Mouse (Mus musculus): ENCODE measurements at regions not wholly inside any gene's neighbourhood (a gene's known extent, or its start where the extent isn't known, plus 50 kb on each side); places are given as distances from the start of the nearest gene placed in this dataset.
"Not testable (repeated sequence)": the region's sequence is repeated elsewhere in the genome, so short reads cannot be mapped to it uniquely, and the experiment has no call there.

DNA sequence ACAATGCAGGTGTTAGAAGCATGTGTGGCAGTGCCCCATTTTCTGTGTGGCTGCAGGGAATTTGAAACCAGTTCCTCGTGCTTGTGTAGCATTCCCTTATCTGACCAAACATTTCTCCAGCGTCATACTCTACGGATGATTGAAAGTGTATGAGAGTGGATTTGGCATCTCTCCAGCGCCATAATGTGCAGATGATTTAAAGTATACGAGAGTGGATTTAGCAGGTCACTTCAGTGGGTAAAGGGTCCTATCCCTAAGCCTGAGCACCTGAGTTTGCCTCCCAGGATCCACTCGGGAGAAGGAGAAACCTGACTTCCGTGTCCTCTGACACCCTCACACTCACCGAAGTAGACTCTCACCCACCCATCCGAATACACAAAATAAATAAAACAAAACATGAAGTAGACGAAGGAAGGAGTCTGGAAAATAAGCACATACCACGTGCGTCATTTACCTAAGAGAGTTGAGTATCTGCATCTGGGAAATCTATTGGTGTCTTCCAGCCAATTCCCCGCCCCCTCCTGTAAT, 54.2 kb upstream of the Atxn1 start:
- H3K36me3 ChIP-seq (ENCODE audit: control insufficient read depth, insufficient read depth, low read length), result no peaks in the 10 kb centered on the region
- DNase-seq (ENCODE audit: low spot score), result no peak
- TF ChIP-seq EP300 (optimal IDR thresholded peaks at IDR 0.05) (no peak), CTCF (IDR thresholded peaks at IDR 0.05; ENCODE audit: low read depth) (no peak)
- no peak overlapping the region for H3K27ac ChIP-seq (replicated peaks)
- no peaks in the 10 kb centered on the region for H3K9me3 ChIP-seq (ENCODE audit: control insufficient read depth, low read length)
- no peak overlapping the region for H3K4me3 ChIP-seq (ENCODE audit: low read depth, low read length)
- no peaks in the 10 kb centered on the region for H3K27me3 ChIP-seq (ENCODE audit: control insufficient read depth, insufficient read depth, low read length)
- ATAC-seq (ENCODE audit: low FRiP score, low TSS enrichment), result peak; percentile 21; the same call in 1 of the 2 replicates
- 0 out of 2 replicates have a peak overlapping the region, but pooled peaks have one; percentile 20 for H3K4me2 ChIP-seq (replicated peaks; ENCODE audit: low read depth)
- H3K9ac ChIP-seq (ENCODE audit: low read length), result no peak overlapping the region
- H3K4me1 ChIP-seq (replicated peaks; ENCODE audit: control insufficient read depth, insufficient read depth), result peaks cover 2% of the 10 kb centered on the region; the same call in 1 of the 2 replicates
- WGBS, result 28% methylated on average over 13 of the region's 13 CpGs

DNA sequence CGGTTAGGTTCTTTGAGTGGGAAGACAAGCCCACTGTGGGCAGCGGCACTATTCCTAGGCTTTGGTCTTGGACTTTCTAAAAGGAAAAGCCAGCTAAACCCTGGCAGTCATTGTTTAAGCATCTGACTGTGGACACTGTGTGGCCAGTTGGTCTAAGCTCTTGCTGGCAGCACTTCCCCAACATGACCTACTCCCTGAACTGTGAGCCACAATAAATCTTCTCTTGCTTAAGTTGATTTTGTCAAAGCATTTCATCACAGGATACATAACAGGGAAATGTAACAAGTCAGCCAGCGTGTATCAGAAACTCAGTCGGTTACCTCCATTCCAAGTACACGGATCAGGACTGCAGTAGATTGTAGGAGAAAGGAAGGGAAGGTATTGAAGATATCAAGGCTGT, 52.9 kb upstream of the Atxn1 start:
- Histone ChIP-seq H3K9me3 (ENCODE audit: control insufficient read depth, low read length) (no peaks in the 10 kb centered on the region), H3K27me3 (ENCODE audit: control insufficient read depth, insufficient read depth, low read length) (no peaks in the 10 kb centered on the region), H3K36me3 (ENCODE audit: control insufficient read depth, insufficient read depth, low read length) (no peaks in the 10 kb centered on the region), H3K4me2 (replicated peaks; ENCODE audit: low read depth) (no peak overlapping the region), H3K9ac (ENCODE audit: low read length) (no peak overlapping the region), H3K4me3 (ENCODE audit: low read depth, low read length) (no peak overlapping the region), H3K4me1 (replicated peaks; ENCODE audit: control insufficient read depth, insufficient read depth) (peaks cover 2% of the 10 kb centered on the region; the same call in 1 of the 2 replicates), H3K27ac (replicated peaks) (no peak overlapping the region)
- 85% methylated on average over 5 of the region's 5 CpGs for WGBS
- DNase-seq (ENCODE audit: low spot score) (no peak), ATAC-seq (ENCODE audit: low FRiP score, low TSS enrichment) (no peak)
- TF ChIP-seq CTCF (IDR thresholded peaks at IDR 0.05; ENCODE audit: low read depth) (no peak), EP300 (optimal IDR thresholded peaks at IDR 0.05) (no peak)

DNA sequence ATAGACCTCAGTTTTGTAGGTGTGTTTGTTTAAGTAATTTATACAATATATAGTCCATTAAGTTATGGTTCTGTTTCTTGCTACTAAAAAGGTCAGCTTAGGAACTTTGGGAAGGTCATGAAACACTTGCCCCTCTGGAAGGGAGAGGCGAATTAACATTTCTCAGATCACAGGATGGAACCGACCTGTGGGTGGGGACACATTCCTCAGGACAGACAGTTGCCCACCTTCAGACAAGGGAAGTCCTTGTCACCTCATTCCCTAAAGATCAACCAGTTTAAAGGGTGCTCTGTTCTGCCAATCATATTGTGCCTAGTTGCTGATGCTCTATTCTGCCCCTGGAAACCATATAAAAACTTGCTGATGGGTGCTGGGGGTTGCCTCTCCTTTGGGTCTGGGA, 52.2 kb upstream of the Atxn1 start:
- ATAC-seq (ENCODE audit: low FRiP score, low TSS enrichment); H3K4me1 ChIP-seq (replicated peaks; ENCODE audit: control insufficient read depth, insufficient read depth); H3K9ac ChIP-seq (ENCODE audit: low read length); H3K4me2 ChIP-seq (replicated peaks; ENCODE audit: low read depth); H3K9me3 ChIP-seq (ENCODE audit: control insufficient read depth, low read length); H3K27me3 ChIP-seq (ENCODE audit: control insufficient read depth, insufficient read depth, low read length); H3K27ac ChIP-seq (replicated peaks); DNase-seq (ENCODE audit: low spot score); H3K4me3 ChIP-seq (ENCODE audit: low read depth, low read length); H3K36me3 ChIP-seq (ENCODE audit: control insufficient read depth, insufficient read depth, low read length): not testable (repeated sequence)
- WGBS, result 70% methylated on average over 2 of the region's 2 CpGs

DNA sequence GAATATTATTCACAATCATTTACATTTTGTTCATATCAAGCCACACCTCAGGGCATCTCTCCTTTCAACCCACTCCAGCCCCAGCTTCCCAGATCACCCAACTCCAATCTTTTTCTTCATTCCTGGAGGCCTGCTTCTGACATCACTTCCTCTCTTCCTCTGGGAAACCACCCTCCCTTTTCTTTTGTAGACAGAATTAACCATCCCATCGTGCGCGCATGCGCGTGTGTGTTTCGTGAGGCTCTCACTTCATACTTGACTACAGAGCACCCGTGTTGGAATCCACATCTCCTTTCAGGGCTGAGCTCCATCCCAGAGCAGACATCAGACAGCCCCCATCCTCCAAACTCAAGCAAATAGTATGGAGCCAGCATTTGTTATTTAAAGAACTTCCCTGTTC, 50.4 kb upstream of the Atxn1 start:
- WGBS, result 85% methylated on average over 7 of the region's 7 CpGs
- peaks cover 2% of the 10 kb centered on the region; the same call in 1 of the 2 replicates for H3K4me1 ChIP-seq (replicated peaks; ENCODE audit: control insufficient read depth, insufficient read depth)
- H3K4me3 ChIP-seq (ENCODE audit: low read depth, low read length), result no peak overlapping the region
- no peaks in the 10 kb centered on the region for H3K36me3 ChIP-seq (ENCODE audit: control insufficient read depth, insufficient read depth, low read length)
- DNase-seq (ENCODE audit: low spot score), result no peak
- no peaks in the 10 kb centered on the region for H3K27me3 ChIP-seq (ENCODE audit: control insufficient read depth, insufficient read depth, low read length)
- no peak overlapping the region for H3K27ac ChIP-seq (replicated peaks)
- H3K9ac ChIP-seq (ENCODE audit: low read length), result no peak overlapping the region
- TF ChIP-seq CTCF (IDR thresholded peaks at IDR 0.05; ENCODE audit: low read depth) (no peak), EP300 (optimal IDR thresholded peaks at IDR 0.05) (no peak)
- no peak for ATAC-seq (ENCODE audit: low FRiP score, low TSS enrichment)
- H3K4me2 ChIP-seq (replicated peaks; ENCODE audit: low read depth), result no peak overlapping the region
- no peaks in the 10 kb centered on the region for H3K9me3 ChIP-seq (ENCODE audit: control insufficient read depth, low read length)

DNA sequence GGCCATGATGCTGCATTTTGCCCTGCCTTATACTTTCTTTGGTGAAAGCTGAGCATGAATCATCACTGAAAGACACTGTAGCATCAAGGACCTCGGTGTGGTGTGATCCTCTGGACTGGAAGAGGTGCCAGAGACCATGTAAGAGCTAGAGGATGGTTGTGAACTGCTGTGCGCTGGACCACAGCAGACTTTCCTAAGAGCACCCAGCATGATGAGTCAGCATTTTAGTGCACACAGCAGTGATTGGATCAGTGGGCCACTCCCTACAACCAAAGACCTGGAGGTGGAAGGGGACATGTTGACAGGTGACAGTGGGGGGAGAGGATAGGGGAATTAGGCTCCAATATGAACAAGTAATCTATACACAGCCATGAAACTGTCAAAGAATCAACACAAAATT, 49.8 kb upstream of the Atxn1 start:
- H3K27me3 ChIP-seq (ENCODE audit: control insufficient read depth, insufficient read depth, low read length), result no peaks in the 10 kb centered on the region
- no peak for ATAC-seq (ENCODE audit: low FRiP score, low TSS enrichment)
- WGBS, result 68% methylated on average over 2 of the region's 2 CpGs
- H3K36me3 ChIP-seq (ENCODE audit: control insufficient read depth, insufficient read depth, low read length), result no peaks in the 10 kb centered on the region
- no peak overlapping the region for H3K27ac ChIP-seq (replicated peaks)
- H3K4me3 ChIP-seq (ENCODE audit: low read depth, low read length), result no peak overlapping the region
- no peaks in the 10 kb centered on the region for H3K9me3 ChIP-seq (ENCODE audit: control insufficient read depth, low read length)
- TF ChIP-seq EP300 (optimal IDR thresholded peaks at IDR 0.05) (no peak), CTCF (IDR thresholded peaks at IDR 0.05; ENCODE audit: low read depth) (no peak)
- H3K9ac ChIP-seq (ENCODE audit: low read length), result no peak overlapping the region
- DNase-seq (ENCODE audit: low spot score), result no peak
- no peak overlapping the region for H3K4me2 ChIP-seq (replicated peaks; ENCODE audit: low read depth)
- peaks cover 2% of the 10 kb centered on the region; the same call in 1 of the 2 replicates for H3K4me1 ChIP-seq (replicated peaks; ENCODE audit: control insufficient read depth, insufficient read depth)
